Mouse (Mus musculus): ENCODE measurements at regions not wholly inside any gene's neighbourhood (a gene's known extent, or its start where the extent isn't known, plus 50 kb on each side); places are given as distances from the start of the nearest gene placed in this dataset.

GRCm38 (mm10) chr3:65460936-65461335 lies 67.3 kb upstream of the Tiparp start:
- TF ChIP-seq POLR2A (IDR thresholded peaks at IDR 0.05; ENCODE audit: low read depth, low read length) (no peak), CTCF (conservative IDR thresholded peaks at IDR 0.05; ENCODE audit: insufficient read depth, insufficient read length, low read depth, low read length) (no peak)
- no peaks in the 10 kb centered on the region for H3K4me1 ChIP-seq (ENCODE audit: control insufficient read depth, insufficient read depth, low read length)
- 69% methylated on average over 4 of the region's 4 CpGs for WGBS

GRCm38 (mm10) chr3:65459702-65460101 lies 67.3 kb upstream of the Ssr3 start:
- H3K27me3 ChIP-seq (replicated peaks; ENCODE audit: control insufficient read depth, insufficient read depth, low read length), result no peaks in the 10 kb centered on the region
- no peaks in the 10 kb centered on the region for H3K36me3 ChIP-seq (ENCODE audit: control insufficient read depth, insufficient read depth, low read length)
- no peaks in the 10 kb centered on the region for H3K4me1 ChIP-seq (ENCODE audit: control insufficient read depth, insufficient read depth, low read length)
- no peak overlapping the region for H3K27ac ChIP-seq (ENCODE audit: insufficient read depth, low read depth, low read length)
- 75% methylated on average over 5 of the region's 5 CpGs for WGBS
- TF ChIP-seq POLR2A (IDR thresholded peaks at IDR 0.05; ENCODE audit: low read depth, low read length) (no peak), CTCF (conservative IDR thresholded peaks at IDR 0.05; ENCODE audit: insufficient read depth, insufficient read length, low read depth, low read length) (no peak)
- DNase-seq, result no peak
- H3K4me3 ChIP-seq (ENCODE audit: insufficient read depth, low read depth, low read length), result no peak overlapping the region

More at GRCm38 (mm10) chr3:65460936-65461335, 67.3 kb upstream of the Tiparp start:
- no peak overlapping the region for H3K4me3 ChIP-seq (ENCODE audit: insufficient read depth, low read depth, low read length)
- no peaks in the 10 kb centered on the region for H3K36me3 ChIP-seq (ENCODE audit: control insufficient read depth, insufficient read depth, low read length)
- no peak overlapping the region for H3K27ac ChIP-seq (ENCODE audit: insufficient read depth, low read depth, low read length)
- DNase-seq, result no peak
- H3K27me3 ChIP-seq (replicated peaks; ENCODE audit: control insufficient read depth, insufficient read depth, low read length), result no peaks in the 10 kb centered on the region

GRCm38 (mm10) chr3:65457931-65458330 lies 65.5 kb upstream of the Ssr3 start:
- H3K27ac ChIP-seq (ENCODE audit: insufficient read depth, low read depth, low read length), result no peak overlapping the region
- no peak overlapping the region for H3K4me3 ChIP-seq (ENCODE audit: insufficient read depth, low read depth, low read length)
- DNase-seq, result no peak
- H3K4me1 ChIP-seq (ENCODE audit: control insufficient read depth, insufficient read depth, low read length), result no peaks in the 10 kb centered on the region
- 65% methylated on average over 6 of the region's 6 CpGs for WGBS
- no peaks in the 10 kb centered on the region for H3K36me3 ChIP-seq (ENCODE audit: control insufficient read depth, insufficient read depth, low read length)
- TF ChIP-seq CTCF (conservative IDR thresholded peaks at IDR 0.05; ENCODE audit: insufficient read depth, insufficient read length, low read depth, low read length) (no peak), POLR2A (IDR thresholded peaks at IDR 0.05; ENCODE audit: low read depth, low read length) (no peak)
- H3K27me3 ChIP-seq (replicated peaks; ENCODE audit: control insufficient read depth, insufficient read depth, low read length), result no peaks in the 10 kb centered on the region

- Histone ChIP-seq H3K4me1 (ENCODE audit: control insufficient read depth, insufficient read depth, low read length) (no peaks in the 10 kb centered on the region), H3K4me3 (ENCODE audit: insufficient read depth, low read depth, low read length) (no peak overlapping the region), H3K27ac (ENCODE audit: insufficient read depth, low read depth, low read length) (no peak overlapping the region; the same call in 1 of the 2 replicates), H3K27me3 (replicated peaks; ENCODE audit: control insufficient read depth, insufficient read depth, low read length) (no peaks in the 10 kb centered on the region), H3K36me3 (ENCODE audit: control insufficient read depth, insufficient read depth, low read length) (no peaks in the 10 kb centered on the region)
- no peak for TF ChIP-seq POLR2A (IDR thresholded peaks at IDR 0.05; ENCODE audit: low read depth, low read length)
- TF ChIP-seq CTCF (conservative IDR thresholded peaks at IDR 0.05; ENCODE audit: insufficient read depth, insufficient read length, low read depth, low read length), result no peak
- 54% methylated on average over 14 of the region's 14 CpGs for WGBS
- DNase-seq, result peak; percentile 92
These were observed 63.3 kb upstream of the Ssr3 start for GRCm38 (mm10) chr3:65455597-65456284.

DNA sequence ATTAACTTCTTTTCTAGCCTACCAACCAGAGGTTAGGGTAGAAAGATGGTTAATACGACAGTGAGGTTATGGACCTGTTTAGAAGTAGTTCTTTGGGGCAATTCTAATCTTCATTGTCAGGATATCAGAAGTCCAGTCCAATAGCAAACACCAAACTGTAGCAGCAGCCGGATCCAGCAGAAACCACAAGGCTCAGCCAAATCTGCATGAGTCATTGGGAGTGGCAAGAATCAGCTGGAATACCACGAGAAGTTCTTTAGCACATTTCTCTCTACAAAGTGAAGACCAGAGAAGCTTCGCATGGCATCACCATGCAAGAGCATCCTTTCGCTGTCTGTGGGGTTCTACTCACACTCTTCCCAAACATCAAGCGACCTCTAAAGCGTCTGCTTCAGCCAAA lies 61.9 kb upstream of the Ssr3 start:
- H3K4me3 ChIP-seq (ENCODE audit: insufficient read depth, low read depth, low read length), result no peak overlapping the region
- no peaks in the 10 kb centered on the region for H3K27me3 ChIP-seq (replicated peaks; ENCODE audit: control insufficient read depth, insufficient read depth, low read length)
- no peak for TF ChIP-seq POLR2A (IDR thresholded peaks at IDR 0.05; ENCODE audit: low read depth, low read length)
- no peak for TF ChIP-seq CTCF (conservative IDR thresholded peaks at IDR 0.05; ENCODE audit: insufficient read depth, insufficient read length, low read depth, low read length)
- no peaks in the 10 kb centered on the region for H3K4me1 ChIP-seq (ENCODE audit: control insufficient read depth, insufficient read depth, low read length)
- no peaks in the 10 kb centered on the region for H3K36me3 ChIP-seq (ENCODE audit: control insufficient read depth, insufficient read depth, low read length)
- no peak overlapping the region for H3K27ac ChIP-seq (ENCODE audit: insufficient read depth, low read depth, low read length)
- DNase-seq, result no peak
- WGBS, result 96% methylated on average over 7 of the region's 7 CpGs

- Histone ChIP-seq H3K4me1 (ENCODE audit: control insufficient read depth, insufficient read depth, low read length) (no peaks in the 10 kb centered on the region), H3K27me3 (replicated peaks; ENCODE audit: control insufficient read depth, insufficient read depth, low read length) (no peaks in the 10 kb centered on the region), H3K4me3 (ENCODE audit: insufficient read depth, low read depth, low read length) (no peak overlapping the region), H3K27ac (ENCODE audit: insufficient read depth, low read depth, low read length) (no peak overlapping the region), H3K36me3 (ENCODE audit: control insufficient read depth, insufficient read depth, low read length) (no peaks in the 10 kb centered on the region)
- WGBS, result 94% methylated on average over 1 of the region's 1 CpGs
- no peak for TF ChIP-seq POLR2A (IDR thresholded peaks at IDR 0.05; ENCODE audit: low read depth, low read length)
- no peak for TF ChIP-seq CTCF (conservative IDR thresholded peaks at IDR 0.05; ENCODE audit: insufficient read depth, insufficient read length, low read depth, low read length)
- no peak for DNase-seq
These were observed 56.8 kb upstream of the Ssr3 start for GRCm38 (mm10) chr3:65449176-65449575.

GRCm38 (mm10) chr3:65443701-65444100 lies 51.3 kb upstream of the Ssr3 start:
- WGBS, result 48% methylated on average over 1 of the region's 1 CpGs
- peaks cover 7% of the 10 kb centered on the region for H3K4me1 ChIP-seq (ENCODE audit: control insufficient read depth, insufficient read depth, low read length)
- TF ChIP-seq CTCF (conservative IDR thresholded peaks at IDR 0.05; ENCODE audit: insufficient read depth, insufficient read length, low read depth, low read length) (no peak), POLR2A (IDR thresholded peaks at IDR 0.05; ENCODE audit: low read depth, low read length) (no peak)
- no peak overlapping the region for H3K4me3 ChIP-seq (ENCODE audit: insufficient read depth, low read depth, low read length)
- no peaks in the 10 kb centered on the region for H3K36me3 ChIP-seq (ENCODE audit: control insufficient read depth, insufficient read depth, low read length)
- no peak overlapping the region for H3K27ac ChIP-seq (ENCODE audit: insufficient read depth, low read depth, low read length)
- DNase-seq, result no peak
- H3K27me3 ChIP-seq (replicated peaks; ENCODE audit: control insufficient read depth, insufficient read depth, low read length), result no peaks in the 10 kb centered on the region

All from kidney, adult 2 months (tissue).